Mouse (Mus musculus) ES-E14 (cell line): ENCODE measurements around the gene Rpap2.

Experiments used
- CHD2 ChIP-seq: IDR thresholded peaks from 2 replicates; pipeline ENCODE4 v1.6.1; 2014; ENCODE audit warnings: mild to moderate bottlenecking, low read depth, low read length, inconsistent platforms
- ZC3H11A ChIP-seq: IDR thresholded peaks from 2 replicates; pipeline ENCODE4 v1.6.1; 2012; ENCODE audit warnings: low read depth, mild to moderate bottlenecking, inconsistent platforms, low read length, borderline replicate concordance

GRCm38 (mm10) chr5:107556969-107557368 is 40.2 kb upstream of the Rpap2 start:
- TF ChIP-seq CHD2 (no peak), ZC3H11A (no peak)
